Mouse (Mus musculus) liver, embryonic 16.5 days (tissue): ENCODE measurements around the gene Dhrs4. TPM values are rescaled to one million over a fixed set of nuclear protein-coding genes. Genes with fewer than 3 reads are reported as not detected.

Experiments used
- ATAC-seq: fragments of 200-750 bp; cut with Nextera tagmentation; 2 replicates; pipeline ENCODE4 v1.8.0; 2017; ENCODE audit warnings: low read depth, mild to moderate bottlenecking, moderate number of reproducible peaks, moderate library complexity
- H3K27ac ChIP-seq: fragments of 300-500 bp; sonication (generic); 2 replicates; pipeline ENCODE4 v1.5.1; 2014; ENCODE audit warnings: mild to moderate bottlenecking, low read length
- H3K27me3 ChIP-seq: fragments of 300-500 bp; sonication (generic); 2 replicates; pipeline ENCODE4 v1.6.1; 2014; ENCODE audit warnings: low read depth, low read length, mixed read lengths; ENCODE audit not compliant: control insufficient read depth, insufficient read depth
- H3K36me3 ChIP-seq: fragments of 300-500 bp; sonication (generic); 2 replicates; pipeline ENCODE4 v1.6.1; 2014; ENCODE audit warnings: mild to moderate bottlenecking; ENCODE audit not compliant: control insufficient read depth, insufficient read depth
- H3K4me1 ChIP-seq: fragments of 300-500 bp; sonication (generic); 2 replicates; pipeline ENCODE4 v1.6.1; 2014; ENCODE audit warnings: low read depth, low read length, mixed read lengths; ENCODE audit not compliant: control insufficient read depth
- H3K4me2 ChIP-seq: fragments of 300-500 bp; sonication (generic); 2 replicates; pipeline ENCODE4 v1.6.1; 2014; ENCODE audit warnings: low read depth, low read length, mixed read lengths
- H3K4me3 ChIP-seq: fragments of 300-500 bp; sonication (generic); 2 replicates; pipeline ENCODE4 v1.5.1; 2014; ENCODE audit warnings: low read depth, mild to moderate bottlenecking, low read length
- H3K9ac ChIP-seq: fragments of 300-500 bp; sonication (generic); 2 replicates; pipeline ENCODE4 v1.6.1; 2014; ENCODE audit warnings: low read depth, low read length
- H3K9me3 ChIP-seq: fragments of 300-500 bp; sonication (generic); replicated peaks from 2 replicates; pipeline ENCODE4 v1.6.1; 2016; ENCODE audit warnings: low read length; ENCODE audit not compliant: control insufficient read depth
- WGBS: fragments of 180-500 bp; shearing (Covaris S2); extraction: QIAGEN DNeasy Blood & Tissue Kit; methylation state at CpG from one replicate; pipeline ENCODE4 v1.1.7; 2014; ENCODE audit not compliant: insufficient replicate concordance; 5-methylcytosine and 5-hydroxymethylcytosine counted together
- polyA plus RNA-seq: library from polyadenylated mRNA; unstranded; fragments of >200 nt; fragmentation: Nextera tagmentation; extraction: Ambion mirVana; gene quantifications from 2 replicates; pipeline ENCODE4 v1.2.1, GENCODE M21; 2015

Gene Dhrs4
- polyA plus RNA-seq, 1 experiment from 2014 or later = 88.8 TPM

- Histone ChIP-seq H3K36me3 (peaks cover 5% of the 10 kb centered on the region), H3K27me3 (peaks cover 15% of the 10 kb centered on the region), H3K9ac (no peak overlapping the region), H3K4me1 (peaks cover 22% of the 10 kb centered on the region), H3K4me2 (peak overlapping the region; percentile 100; the same call in 1 of the 2 replicates), H3K9me3 (no peaks in the 10 kb centered on the region), H3K27ac (no peak overlapping the region), H3K4me3 (no peak overlapping the region)
- no peak for ATAC-seq
- WGBS = 42% methylated on average over 3 of the region's 3 CpGs
Observed at GRCm38 (mm10) chr14:55492103-55492502, 13.5 kb downstream of the Dhrs4 start.

GRCm38 (mm10) chr14:55495509-55496240 is 17.1 kb downstream of the Dhrs4 start:
- no peaks in the 10 kb centered on the region for H3K9me3 ChIP-seq
- no peak for ATAC-seq
- no peak overlapping the region for H3K4me2 ChIP-seq
- peaks cover 6% of the 10 kb centered on the region for H3K27me3 ChIP-seq
- 66% methylated on average over 18 of the region's 20 CpGs for WGBS
- no peaks in the 10 kb centered on the region for H3K36me3 ChIP-seq
- no peak overlapping the region for H3K9ac ChIP-seq
- no peak overlapping the region for H3K4me3 ChIP-seq
- H3K27ac ChIP-seq = no peak overlapping the region
- H3K4me1 ChIP-seq = peaks cover 17% of the 10 kb centered on the region

GRCm38 (mm10) chr14:55496761-55497448 is 18.3 kb downstream of the Dhrs4 start:
- H3K9ac ChIP-seq = no peak overlapping the region
- H3K27me3 ChIP-seq = peaks cover 3% of the 10 kb centered on the region; the same call in 1 of the 2 replicates
- no peak overlapping the region for H3K27ac ChIP-seq
- H3K4me1 ChIP-seq = peaks cover 4% of the 10 kb centered on the region
- 0 out of 2 replicates have a peak, but pooled peaks have one; percentile 1 for ATAC-seq
- H3K4me3 ChIP-seq = no peak overlapping the region
- 70% methylated on average over 16 of the region's 16 CpGs for WGBS
- no peak overlapping the region for H3K4me2 ChIP-seq
- H3K36me3 ChIP-seq = no peaks in the 10 kb centered on the region
- H3K9me3 ChIP-seq = no peaks in the 10 kb centered on the region

GRCm38 (mm10) chr14:55497449-55497821 is 18.9 kb downstream of the Dhrs4 start:
- Histone ChIP-seq H3K27ac (no peak overlapping the region), H3K4me3 (no peak overlapping the region), H3K9me3 (no peaks in the 10 kb centered on the region), H3K36me3 (no peaks in the 10 kb centered on the region), H3K4me2 (no peak overlapping the region), H3K27me3 (peaks cover 3% of the 10 kb centered on the region; the same call in 1 of the 2 replicates), H3K4me1 (no peaks in the 10 kb centered on the region), H3K9ac (no peak overlapping the region)
- 27% methylated on average over 6 of the region's 6 CpGs for WGBS
- peak; percentile 55 for ATAC-seq

- Histone ChIP-seq H3K36me3 (no peaks in the 10 kb centered on the region), H3K4me3 (no peak overlapping the region), H3K27me3 (peaks cover 5% of the 10 kb centered on the region), H3K9ac (no peak overlapping the region), H3K27ac (no peak overlapping the region), H3K4me1 (no peaks in the 10 kb centered on the region), H3K4me2 (no peak overlapping the region), H3K9me3 (no peaks in the 10 kb centered on the region)
- WGBS = 74% methylated on average over 9 of the region's 9 CpGs
- ATAC-seq = no peak
Observed at GRCm38 (mm10) chr14:55505612-55506011, 27.1 kb downstream of the Dhrs4 start.

GRCm38 (mm10) chr14:55507801-55508200 is 29.2 kb downstream of the Dhrs4 start:
- H3K9me3 ChIP-seq = no peaks in the 10 kb centered on the region
- no peak overlapping the region for H3K4me3 ChIP-seq
- H3K9ac ChIP-seq = no peak overlapping the region
- no peaks in the 10 kb centered on the region for H3K4me1 ChIP-seq
- ATAC-seq = no peak
- no peaks in the 10 kb centered on the region for H3K36me3 ChIP-seq
- no peak overlapping the region for H3K4me2 ChIP-seq
- no peak overlapping the region for H3K27ac ChIP-seq
- peaks cover 22% of the 10 kb centered on the region for H3K27me3 ChIP-seq
- 43% methylated on average over 7 of the region's 7 CpGs for WGBS

- Histone ChIP-seq H3K9ac (no peak overlapping the region), H3K27me3 (peaks cover 22% of the 10 kb centered on the region), H3K4me2 (no peak overlapping the region), H3K4me1 (no peaks in the 10 kb centered on the region; the same call in 1 of the 2 replicates), H3K4me3 (no peak overlapping the region), H3K36me3 (no peaks in the 10 kb centered on the region), H3K27ac (no peak overlapping the region), H3K9me3 (no peaks in the 10 kb centered on the region)
- no peak for ATAC-seq
- 67% methylated on average over 10 of the region's 10 CpGs for WGBS
Observed at GRCm38 (mm10) chr14:55509540-55509939, 31.0 kb downstream of the Dhrs4 start.

GRCm38 (mm10) chr14:55510125-55510731 is 31.7 kb downstream of the Dhrs4 start, which contains the start of gene Cpne6:
Gene Cpne6, plus strand, starts transcription at chr14:55510445.
- WGBS = 52% methylated on average over 21 of the region's 22 CpGs
- ATAC-seq = no peak
- no peaks in the 10 kb centered on the region; the same call in 1 of the 2 replicates for H3K4me1 ChIP-seq
- no peak within 1 kb of the TSS for H3K27ac ChIP-seq
- peaks cover 22% of the 10 kb centered on the region for H3K27me3 ChIP-seq
- no peak within 1 kb of the TSS for H3K4me2 ChIP-seq
- H3K36me3 ChIP-seq = no peaks in the 10 kb centered on the region
- no peak within 1 kb of the TSS for H3K4me3 ChIP-seq
- H3K9ac ChIP-seq = no peak within 1 kb of the TSS
- no peaks in the 10 kb centered on the region for H3K9me3 ChIP-seq

- H3K4me3 ChIP-seq = no peak overlapping the region
- H3K27me3 ChIP-seq = peaks cover 24% of the 10 kb centered on the region
- H3K36me3 ChIP-seq = no peaks in the 10 kb centered on the region
- ATAC-seq = no peak
- no peaks in the 10 kb centered on the region; the same call in 1 of the 2 replicates for H3K4me1 ChIP-seq
- no peaks in the 10 kb centered on the region for H3K9me3 ChIP-seq
- no peak overlapping the region for H3K27ac ChIP-seq
- no peak overlapping the region for H3K9ac ChIP-seq
- 36% methylated on average over 7 of the region's 7 CpGs for WGBS
- no peak overlapping the region for H3K4me2 ChIP-seq
Observed at GRCm38 (mm10) chr14:55511037-55511436, 32.5 kb downstream of the Dhrs4 start.
